Mouse (Mus musculus) embryonic fibroblast, embryonic 13.5 days (primary cell): ENCODE measurements at regions not wholly inside any gene's neighbourhood (a gene's known extent, or its start where the extent isn't known, plus 50 kb on each side); places are given as distances from the start of the nearest gene placed in this dataset.

ENCODE experiments used
- CTCF ChIP-seq: IDR thresholded peaks from 2 replicates; pipeline ENCODE4 v1.5.1; 2011; ENCODE audit warnings: mild to moderate bottlenecking, control low read depth, low read length, moderate library complexity, borderline replicate concordance; ENCODE audit not compliant: insufficient read depth
- POLR2A ChIP-seq: IDR thresholded peaks from 2 replicates; pipeline ENCODE4 v1.6.1; 2011; ENCODE audit warnings: low read depth, mild to moderate bottlenecking, control low read depth, low read length, moderate library complexity

DNA sequence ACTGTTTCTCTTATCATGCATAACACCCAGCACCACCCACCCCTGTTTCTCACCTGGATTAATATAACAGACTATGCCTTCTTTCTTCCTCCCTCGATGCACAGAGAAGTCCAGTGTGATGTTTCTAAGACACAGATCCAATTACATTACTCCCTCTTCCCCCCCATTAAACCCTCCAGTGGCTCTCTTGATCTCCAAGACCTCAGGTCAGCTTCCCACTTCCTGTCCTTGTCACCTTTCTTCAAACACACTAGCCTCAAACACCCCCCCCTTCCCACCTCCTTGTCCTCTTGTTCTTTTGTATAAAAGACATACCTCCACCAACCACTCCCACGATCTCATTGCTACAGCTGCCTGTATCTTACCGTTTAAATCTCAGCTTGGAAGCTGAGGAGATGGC lies 201.8 kb downstream of the Epha4 start:
- TF ChIP-seq POLR2A: no peak
- TF ChIP-seq CTCF: no peak
